Mouse (Mus musculus) neural tube, embryonic 14.5 days (tissue): Measurements from ENCODE around the gene Dnaja3. TPM values are rescaled to one million over a fixed set of nuclear protein-coding genes. Genes with fewer than 3 reads are reported as not detected.

Experiments
- ATAC-seq: fragments of 200-750 bp; cut with Nextera tagmentation; 2 replicates; pipeline ENCODE4 v1.8.0; 2017; ENCODE audit warnings: low read depth, mild to moderate bottlenecking, moderate TSS enrichment, moderate library complexity
- H3K27ac ChIP-seq: fragments of 300-500 bp; sonication (generic); 2 replicates; pipeline ENCODE4 v1.5.1; 2014; ENCODE audit warnings: low read depth, mild to moderate bottlenecking, control low read depth, low read length, moderate library complexity, mixed read lengths
- H3K27me3 ChIP-seq: fragments of 300-500 bp; sonication (generic); 2 replicates; pipeline ENCODE4 v1.6.1; 2014; ENCODE audit warnings: low read length; ENCODE audit not compliant: control insufficient read depth, insufficient read depth
- H3K36me3 ChIP-seq: fragments of 300-500 bp; sonication (generic); 2 replicates; pipeline ENCODE4 v1.6.1; 2014; ENCODE audit warnings: low read length, mixed read lengths; ENCODE audit not compliant: control insufficient read depth, insufficient read depth
- H3K4me1 ChIP-seq: fragments of 300-500 bp; sonication (generic); 2 replicates; pipeline ENCODE4 v1.6.1; 2014; ENCODE audit warnings: low read length; ENCODE audit not compliant: control insufficient read depth, insufficient read depth
- H3K4me2 ChIP-seq: fragments of 300-500 bp; sonication (generic); 2 replicates; pipeline ENCODE4 v1.6.1; 2014; ENCODE audit warnings: mild to moderate bottlenecking, low read depth, low read length, control low read depth
- H3K4me3 ChIP-seq: fragments of 300-500 bp; sonication (generic); 2 replicates; pipeline ENCODE4 v1.5.1; 2014; ENCODE audit warnings: low read depth, low read length, control low read depth, mixed read lengths
- H3K9ac ChIP-seq: fragments of 300-500 bp; sonication (generic); replicated peaks from 2 replicates; pipeline ENCODE4 v1.6.1; 2014; ENCODE audit warnings: low read depth, mild to moderate bottlenecking, control low read depth, low read length, mixed read lengths
- H3K9me3 ChIP-seq: fragments of 300-500 bp; sonication (generic); 2 replicates; pipeline ENCODE4 v1.6.1; 2016; ENCODE audit warnings: low read length; ENCODE audit not compliant: control insufficient read depth
- WGBS: fragments of 180-500 bp; shearing (Covaris S2); extraction: QIAGEN DNeasy Blood & Tissue Kit; methylation state at CpG from one replicate; pipeline ENCODE4 v1.1.7; 2014; 5-methylcytosine and 5-hydroxymethylcytosine counted together
- polyA plus RNA-seq: library from polyadenylated mRNA; unstranded; fragments of >200 nt; fragmentation: Nextera tagmentation; extraction: Ambion mirVana; gene quantifications from 2 replicates; pipeline ENCODE4 v1.2.1, GENCODE M21; 2014

Dnaja3 gene
- 55.0 and 61.9 TPM in 2 replicates for polyA plus RNA-seq

DNA sequence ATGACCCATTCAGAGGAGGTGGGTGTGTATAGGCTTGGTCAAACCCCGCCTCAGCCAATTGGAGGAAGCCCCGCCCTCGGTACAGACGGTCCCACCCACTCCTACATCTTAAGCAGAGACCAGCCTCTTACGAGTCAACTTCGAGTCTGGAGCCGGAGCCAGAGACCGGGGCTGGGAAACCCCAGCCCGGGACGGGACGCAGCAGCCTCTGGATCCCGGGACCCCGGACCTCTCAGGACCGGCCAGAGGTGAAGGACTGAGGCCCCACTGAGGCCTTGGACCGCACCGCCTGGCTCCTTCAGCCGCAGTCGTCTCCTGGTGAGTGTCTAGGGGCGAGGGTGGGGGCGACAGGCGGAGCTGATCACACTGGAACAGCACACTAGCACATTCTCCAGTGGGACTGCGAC lies at the start of gene Dnaja3, which contains the start of gene Vasn:
TSS of gene Dnaja3 (plus strand) at position 159 of the 407 bp plus-strand sequence.
TSS of gene Vasn (plus strand) at position 111 of the 407 bp plus-strand sequence.
- Histone ChIP-seq H3K27ac (peak within 1 kb of the TSS; percentile 60), H3K4me1 (peaks cover 19% of the 10 kb centered on the region), H3K4me3 (peak within 1 kb of the TSS; percentile 46), H3K4me2 (peak within 1 kb of the TSS; percentile 65), H3K27me3 (no peaks in the 10 kb centered on the region), H3K9ac (peak within 1 kb of the TSS; percentile 59), H3K36me3 (no peaks in the 10 kb centered on the region), H3K9me3 (no peaks in the 10 kb centered on the region)
- peak; percentile 93 for ATAC-seq
- WGBS = 1% methylated on average over 22 of the region's 22 CpGs

DNA sequence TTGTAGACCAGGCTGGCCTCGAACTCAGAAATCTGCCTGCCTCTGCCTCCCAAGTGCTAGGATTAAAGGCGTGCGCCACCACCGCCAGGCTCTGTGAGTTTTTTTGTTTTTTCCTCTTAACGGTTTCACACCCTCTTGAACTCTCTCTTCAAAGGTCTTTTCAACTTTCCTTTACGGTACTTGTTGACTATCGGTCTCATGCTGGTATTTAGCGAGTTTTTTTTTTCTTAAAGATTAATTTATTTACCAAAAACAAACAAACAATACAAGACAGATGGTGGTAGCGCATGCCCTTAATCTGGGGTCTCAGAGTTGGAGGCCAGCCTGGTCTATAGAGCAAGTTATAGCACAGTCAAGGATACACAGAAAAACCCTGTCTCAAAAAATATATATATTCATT lies 49.6 kb upstream of the Dnaja3 start:
- no peaks in the 10 kb centered on the region for H3K9me3 ChIP-seq
- 95% methylated on average over 9 of the region's 9 CpGs for WGBS
- H3K4me2 ChIP-seq = no peak overlapping the region
- no peak overlapping the region for H3K9ac ChIP-seq
- H3K36me3 ChIP-seq = no peaks in the 10 kb centered on the region
- no peak for ATAC-seq
- H3K27ac ChIP-seq = no peak overlapping the region
- H3K4me1 ChIP-seq = peaks cover 13% of the 10 kb centered on the region
- no peak overlapping the region for H3K4me3 ChIP-seq
- H3K27me3 ChIP-seq = no peaks in the 10 kb centered on the region

DNA sequence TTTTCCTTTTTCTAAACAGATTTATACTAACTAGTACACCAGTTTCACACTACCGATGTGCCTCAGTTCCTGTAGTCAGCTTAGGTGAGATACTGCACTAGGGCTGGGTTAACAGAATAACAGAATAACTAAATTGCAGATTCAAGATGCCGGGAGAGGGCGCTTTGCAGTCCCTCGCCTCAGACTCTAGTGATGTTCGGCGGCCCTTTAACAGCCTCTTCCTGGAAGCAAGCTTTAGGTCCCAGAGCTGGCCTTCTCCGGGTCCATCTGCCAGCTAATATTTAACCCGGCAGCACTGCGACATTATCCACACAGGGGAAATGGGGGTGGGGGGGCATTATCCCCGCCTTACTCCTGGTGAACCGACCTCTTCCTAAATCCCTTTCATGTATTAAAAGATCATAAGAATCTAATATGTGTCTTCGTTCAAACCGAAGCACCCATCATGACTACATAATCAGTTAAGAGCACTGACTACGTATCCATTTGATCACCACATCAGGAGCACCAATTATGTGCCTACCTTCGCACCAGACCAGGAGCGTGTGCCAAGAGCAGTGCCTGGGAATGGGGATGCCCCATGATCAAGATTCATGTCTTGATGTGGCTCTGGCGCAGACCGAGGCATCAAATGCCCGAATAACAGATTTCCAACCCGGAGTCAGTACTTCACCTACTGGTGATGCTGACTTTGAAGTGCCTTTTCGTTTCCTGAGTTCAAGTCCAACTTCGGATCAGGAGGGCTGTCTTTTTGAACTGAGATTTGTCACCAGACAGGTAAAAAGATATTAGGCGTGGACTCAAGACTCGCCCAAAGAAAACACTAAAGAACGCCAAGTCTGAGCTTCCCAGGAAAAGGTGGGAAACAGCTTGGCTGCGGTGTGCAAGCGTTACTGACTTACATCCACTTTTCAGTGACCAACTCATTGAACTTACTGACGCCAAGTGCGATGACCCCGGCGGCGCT lies 46.6 kb upstream of the Dnaja3 start:
- Histone ChIP-seq H3K4me1 (peaks cover 38% of the 10 kb centered on the region), H3K4me3 (peak overlapping the region; percentile 78), H3K4me2 (peak overlapping the region; percentile 92), H3K36me3 (no peaks in the 10 kb centered on the region), H3K27me3 (no peaks in the 10 kb centered on the region), H3K9ac (peak overlapping the region; percentile 96), H3K9me3 (no peaks in the 10 kb centered on the region), H3K27ac (peak overlapping the region; percentile 94)
- 12% methylated on average over 32 of the region's 32 CpGs for WGBS
- ATAC-seq = no peak

DNA sequence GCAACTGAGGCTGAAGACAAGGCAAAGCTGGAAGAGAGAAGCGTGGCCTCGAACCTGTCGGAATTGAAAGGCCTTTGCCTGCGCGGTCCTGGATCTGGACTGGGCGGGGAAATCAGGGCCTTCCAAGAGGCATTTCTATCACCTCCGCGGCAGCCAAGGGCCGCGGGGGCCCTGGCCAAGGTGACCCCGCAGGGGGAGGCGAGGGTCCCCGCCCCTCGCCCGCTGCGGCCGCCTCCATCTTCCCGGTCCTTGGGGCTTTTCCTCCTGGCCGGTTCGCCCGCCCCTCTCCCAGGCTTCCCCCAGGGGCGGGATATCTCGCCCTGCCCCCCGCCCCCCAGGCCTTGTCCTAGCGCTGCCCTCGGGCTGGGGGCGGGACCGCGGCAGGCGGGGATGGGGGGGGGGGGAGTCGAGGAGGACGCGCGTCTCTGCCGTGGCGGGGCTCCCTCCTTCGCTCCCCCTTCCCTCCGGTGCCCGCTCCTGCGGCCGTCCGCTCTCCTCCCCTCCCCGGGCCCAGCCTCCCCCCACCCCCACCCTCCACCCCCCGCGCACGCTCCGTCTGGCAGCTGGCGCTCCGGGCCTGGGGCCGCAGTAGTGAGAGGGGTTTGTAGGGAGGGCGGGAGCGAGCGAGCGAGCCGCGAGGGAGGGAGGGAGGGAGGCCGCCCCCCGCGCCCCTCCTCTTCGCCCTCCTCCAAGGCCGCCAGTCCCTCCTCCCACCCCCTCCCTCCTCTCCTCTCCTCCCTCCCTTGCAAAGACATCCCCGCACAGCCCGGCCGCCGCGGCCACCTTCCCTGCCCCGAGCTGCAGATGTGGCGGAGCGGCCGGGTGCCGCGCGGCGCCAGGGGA lies 45.6 kb upstream of the Dnaja3 start, which contains the start of gene Glis2:
TSS of gene Glis2 (plus strand) at position 743 of the 843 bp plus-strand sequence.
- Histone ChIP-seq H3K4me3 (peak within 1 kb of the TSS; percentile 78), H3K27me3 (no peaks in the 10 kb centered on the region), H3K9ac (peak within 1 kb of the TSS; percentile 96), H3K9me3 (no peaks in the 10 kb centered on the region), H3K27ac (peak within 1 kb of the TSS; percentile 94), H3K4me1 (peaks cover 48% of the 10 kb centered on the region), H3K4me2 (peak within 1 kb of the TSS; percentile 92), H3K36me3 (no peaks in the 10 kb centered on the region)
- 2% methylated on average over 20 of the region's 74 CpGs for WGBS
- ATAC-seq = peak; percentile 85

DNA sequence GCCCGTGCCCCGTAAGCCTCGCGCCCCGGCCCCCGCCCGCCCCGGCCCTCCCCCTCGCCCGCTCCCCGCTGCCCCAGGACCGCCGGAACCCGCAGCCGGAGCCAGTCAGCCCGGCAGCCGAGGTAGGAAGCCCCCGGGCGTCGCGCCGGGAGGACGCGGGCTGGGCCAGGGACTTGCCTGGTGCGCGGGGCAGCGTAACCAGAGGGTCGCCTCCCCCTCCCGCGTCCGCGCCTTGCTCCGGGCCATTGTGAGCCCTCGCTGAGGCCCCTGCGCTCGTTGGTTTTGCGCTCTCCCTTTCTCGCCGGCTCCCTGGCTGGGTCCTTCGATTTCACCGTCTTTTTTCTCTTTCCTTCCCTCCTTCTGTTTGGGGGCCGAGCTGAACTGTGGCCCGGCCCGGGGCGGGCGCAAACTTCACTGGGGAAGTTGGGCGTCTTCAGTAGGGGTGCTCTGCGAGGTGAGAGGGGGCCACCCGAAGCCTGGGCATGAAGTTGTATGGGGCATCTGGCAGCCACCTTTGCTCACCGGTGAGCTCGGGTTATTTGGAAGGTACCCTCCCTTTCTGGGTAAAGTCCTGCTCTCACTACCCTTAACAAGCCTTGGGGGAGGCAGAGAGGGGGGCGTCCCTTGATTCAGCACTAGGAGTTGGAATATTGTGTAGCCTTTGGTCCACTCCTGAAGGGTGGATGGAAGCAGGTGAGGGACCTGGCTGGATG lies 44.8 kb upstream of the Dnaja3 start:
- peak overlapping the region; percentile 92 for H3K4me2 ChIP-seq
- peaks cover 50% of the 10 kb centered on the region for H3K4me1 ChIP-seq
- peak overlapping the region; percentile 96 for H3K9ac ChIP-seq
- no peaks in the 10 kb centered on the region for H3K27me3 ChIP-seq
- peak overlapping the region; percentile 78 for H3K4me3 ChIP-seq
- WGBS = under 1% methylated on average over 47 of the region's 52 CpGs
- no peaks in the 10 kb centered on the region for H3K36me3 ChIP-seq
- no peaks in the 10 kb centered on the region for H3K9me3 ChIP-seq
- H3K27ac ChIP-seq = peak overlapping the region; percentile 94
- ATAC-seq = peak; percentile 45

DNA sequence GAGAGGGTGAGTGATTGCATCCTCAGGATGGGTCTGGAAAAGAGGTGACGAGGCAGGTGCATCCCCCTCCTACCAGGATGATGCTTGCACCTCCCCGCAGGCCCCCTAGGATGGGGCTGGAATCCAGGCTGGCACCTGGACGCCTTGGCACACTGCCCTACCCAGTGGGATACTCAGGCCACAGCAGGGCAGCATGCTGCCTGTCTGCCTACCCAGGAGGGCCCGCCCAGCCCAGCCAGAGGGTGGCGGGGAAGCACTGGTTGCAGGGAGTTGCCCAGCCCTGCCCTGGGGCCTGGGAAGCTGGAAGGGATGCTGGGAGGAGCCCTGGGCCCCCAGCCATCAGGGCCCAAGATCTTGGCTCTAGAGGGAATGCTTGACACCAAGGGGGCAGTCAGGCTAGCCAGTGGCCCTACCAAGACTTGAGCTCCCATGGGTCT lies 44.2 kb upstream of the Dnaja3 start:
- no peaks in the 10 kb centered on the region for H3K36me3 ChIP-seq
- peak; percentile 19; the same call in 1 of the 2 replicates for ATAC-seq
- 3% methylated on average over 5 of the region's 5 CpGs for WGBS

DNA sequence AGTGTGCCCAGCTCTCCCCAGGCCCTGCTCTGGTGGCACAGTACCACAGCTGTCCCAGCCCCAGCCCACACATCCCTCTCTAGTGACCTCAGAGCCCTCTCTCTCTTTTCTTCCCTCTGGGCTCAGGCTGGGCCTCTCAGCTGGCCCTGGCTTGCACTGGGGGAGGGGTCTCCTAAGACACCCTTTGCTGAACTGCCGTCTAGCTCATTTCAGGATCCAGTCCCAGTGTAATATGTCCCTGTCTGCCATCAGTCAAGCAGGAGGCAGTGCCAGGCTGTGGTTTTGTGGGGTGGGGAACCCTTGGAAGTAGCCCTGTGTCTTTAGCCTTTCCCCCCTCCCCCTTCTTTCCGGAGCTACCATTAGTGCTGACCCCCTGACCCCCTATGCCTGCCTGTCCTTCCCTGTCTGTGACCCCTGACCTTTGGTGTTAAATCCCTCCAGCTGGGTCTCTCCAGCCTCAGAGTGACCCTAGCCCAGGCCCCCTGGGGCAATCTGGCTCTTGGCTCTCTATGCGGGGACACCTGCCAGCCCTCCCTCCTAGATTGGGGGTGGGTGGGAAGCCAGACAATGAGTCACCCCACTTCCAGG lies 43.6 kb upstream of the Dnaja3 start:
- Histone ChIP-seq H3K9me3 (no peaks in the 10 kb centered on the region), H3K4me1 (peaks cover 52% of the 10 kb centered on the region), H3K27me3 (no peaks in the 10 kb centered on the region), H3K36me3 (no peaks in the 10 kb centered on the region), H3K4me3 (peak overlapping the region; percentile 78), H3K9ac (peak overlapping the region; percentile 96), H3K27ac (peak overlapping the region; percentile 94), H3K4me2 (peak overlapping the region; percentile 92)
- ATAC-seq = 0 out of 2 replicates have a peak, but pooled peaks have one; percentile 11
- WGBS = 6% methylated on average over 3 of the region's 3 CpGs

More for the DNA sequence above, 44.2 kb upstream of the Dnaja3 start:
- Histone ChIP-seq H3K4me2 (peak overlapping the region; percentile 92), H3K27me3 (no peaks in the 10 kb centered on the region), H3K4me3 (peak overlapping the region; percentile 78), H3K4me1 (peaks cover 50% of the 10 kb centered on the region), H3K9me3 (no peaks in the 10 kb centered on the region), H3K9ac (peak overlapping the region; percentile 96), H3K27ac (peak overlapping the region; percentile 94)

DNA sequence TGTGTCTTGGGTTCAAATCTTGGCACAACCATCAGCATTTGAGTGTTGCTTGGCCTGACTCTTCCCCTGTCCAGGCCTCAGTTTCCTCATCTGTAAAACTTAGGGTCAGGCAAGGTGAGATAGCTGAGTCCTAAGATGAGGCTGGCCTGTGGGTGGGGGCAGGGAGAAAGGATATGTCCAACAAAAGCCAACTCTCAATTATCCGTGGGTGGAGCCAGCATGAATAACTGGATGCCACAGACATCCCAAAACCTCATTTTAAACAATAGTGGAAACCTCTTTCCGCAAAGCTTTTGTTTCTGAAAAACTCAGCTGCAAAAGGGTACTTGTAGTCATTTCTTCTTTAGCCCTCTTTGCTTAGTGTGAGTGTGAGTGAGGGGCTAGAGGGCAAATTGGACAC lies 43.0 kb upstream of the Dnaja3 start:
- no peak overlapping the region for H3K27ac ChIP-seq
- no peaks in the 10 kb centered on the region for H3K36me3 ChIP-seq
- peak overlapping the region; percentile 92 for H3K4me2 ChIP-seq
- H3K9ac ChIP-seq = no peak overlapping the region
- H3K27me3 ChIP-seq = no peaks in the 10 kb centered on the region
- WGBS = 21% methylated on average over 2 of the region's 2 CpGs
- H3K9me3 ChIP-seq = no peaks in the 10 kb centered on the region
- no peak for ATAC-seq
- peak overlapping the region; percentile 78 for H3K4me3 ChIP-seq
- H3K4me1 ChIP-seq = peaks cover 55% of the 10 kb centered on the region
